Mouse (Mus musculus) spleen, adult 2 months (tissue): Measurements from ENCODE around the gene Dst. TPM values are rescaled to one million over a fixed set of nuclear protein-coding genes. Genes with fewer than 3 reads are reported as not detected.

ENCODE experiments used
- DNase-seq, 2 experiments: peaks; one replicate each; pipeline versions ENCODE4 v3.0.0 to v3.0.0-alpha.2; 2012 to 2021; ENCODE audit warnings: low spot score in 2 of 2, low read depth in 1 of 2
- H3K27ac ChIP-seq: fragments of 200-500 bp; 2 replicates; pipeline ENCODE4 v1.5.1; 2012; ENCODE audit warnings: low read length, inconsistent platforms; ENCODE audit not compliant: insufficient read depth
- H3K27me3 ChIP-seq: fragments of 200-500 bp; 2 replicates; pipeline ENCODE4 v1.6.1; 2012; ENCODE audit warnings: mild to moderate bottlenecking, moderate library complexity, low read length, inconsistent platforms; ENCODE audit not compliant: control insufficient read depth, insufficient read depth
- H3K36me3 ChIP-seq: fragments of 200-500 bp; 2 replicates; pipeline ENCODE4 v1.6.1; 2012; ENCODE audit warnings: mild to moderate bottlenecking, low read length, inconsistent platforms; ENCODE audit not compliant: control insufficient read depth, insufficient read depth
- H3K4me1 ChIP-seq: fragments of 200-500 bp; 2 replicates; pipeline ENCODE4 v1.6.1; 2011; ENCODE audit warnings: inconsistent platforms; ENCODE audit not compliant: control insufficient read depth, insufficient read depth, insufficient read length
- H3K4me3 ChIP-seq: fragments of 200-500 bp; 2 replicates; pipeline ENCODE4 v1.5.1; 2011; ENCODE audit warnings: mild to moderate bottlenecking, inconsistent platforms; ENCODE audit not compliant: insufficient read depth, insufficient read length; ENCODE audit errors: extremely low read depth
- CTCF ChIP-seq: fragments of 200-500 bp; IDR thresholded peaks from 2 replicates; pipeline ENCODE4 v1.5.1; 2011; ENCODE audit warnings: mild to moderate bottlenecking, inconsistent platforms; ENCODE audit not compliant: insufficient read depth, insufficient read length, insufficient replicate concordance; ENCODE audit errors: extremely low read depth
- POLR2A ChIP-seq: fragments of 200-500 bp; IDR thresholded peaks from 2 replicates; pipeline ENCODE4 v1.6.1; 2011; ENCODE audit warnings: low read depth, low read length, inconsistent platforms
- WGBS: fragments of 180-500 bp; shearing (Covaris S2); methylation state at CpG from one replicate; pipeline ENCODE4 v1.1.7; 2018; 5-methylcytosine and 5-hydroxymethylcytosine counted together
- polyA plus RNA-seq: library from polyadenylated mRNA; depleted of rRNA; stranded (reverse); fragments of >200 nt; gene quantifications from 2 replicates; pipeline ENCODE4 v1.2.3, GENCODE M21; 2012

Dst gene
- polyA plus RNA-seq, 1 experiment = 7.6 TPM

DNA sequence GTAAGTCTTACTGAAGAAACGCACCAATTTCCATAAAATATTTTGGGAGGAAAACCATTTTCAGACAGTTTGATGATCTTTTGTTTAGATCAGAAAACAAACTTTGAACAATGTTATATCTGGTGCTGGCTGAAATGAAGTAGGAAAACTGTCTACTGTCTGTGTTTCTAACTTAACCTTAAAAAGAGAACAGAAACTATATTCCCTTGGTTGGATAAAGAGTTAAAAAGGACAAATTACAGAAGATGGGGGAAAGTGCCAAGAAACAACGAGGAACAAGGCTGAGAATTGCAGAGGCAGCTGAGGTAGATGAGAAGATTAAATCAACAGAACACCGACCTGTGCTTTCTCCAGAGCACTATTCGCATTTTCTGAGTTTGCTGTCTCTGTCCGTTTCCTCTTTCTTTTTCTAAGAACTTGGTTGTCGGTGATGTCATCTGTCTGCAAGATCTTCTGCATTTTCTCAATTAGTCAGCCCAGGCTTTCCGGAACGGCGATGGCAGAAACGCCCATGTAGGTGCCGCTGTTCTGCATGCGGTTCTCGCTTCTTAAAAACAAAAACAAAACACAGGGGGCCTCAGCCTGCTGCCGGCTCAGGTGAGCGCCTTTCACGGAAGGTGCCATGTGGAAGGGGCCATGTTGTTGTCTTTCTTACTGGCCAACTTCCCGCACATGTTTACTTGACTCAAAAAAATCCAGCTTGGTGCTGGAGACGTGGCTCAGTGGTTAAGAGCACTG is 24.8 kb upstream of the Dst start:
- Histone ChIP-seq H3K36me3 (no peaks in the 10 kb centered on the region), H3K27ac (peak overlapping the region; percentile 51), H3K4me1 (no peaks in the 10 kb centered on the region), H3K4me3 (peak overlapping the region; percentile 53), H3K27me3 (no peaks in the 10 kb centered on the region)
- 4% methylated on average over 18 of the region's 18 CpGs for WGBS
- TF ChIP-seq CTCF (no peak), POLR2A (no peak)
- peak; percentile 46 to 67 for DNase-seq

DNA sequence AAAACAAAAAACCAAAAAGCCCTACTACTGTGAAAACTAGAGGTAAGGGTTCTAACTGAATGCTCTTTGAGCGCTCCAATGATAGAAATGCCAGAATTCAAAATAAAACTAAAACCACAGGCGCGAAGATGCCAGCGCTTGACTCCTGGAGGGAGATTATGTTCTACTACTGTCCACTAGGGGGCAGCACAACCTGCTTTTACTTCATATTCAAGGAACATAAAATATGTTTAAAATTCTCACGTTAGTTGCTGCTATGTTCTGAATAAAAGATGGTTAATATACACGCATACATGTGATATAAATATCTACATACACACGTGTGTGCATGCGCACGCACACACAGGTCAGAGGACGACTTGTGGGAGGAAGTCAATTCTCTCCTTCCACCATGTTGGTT is 15.2 kb upstream of the Dst start:
- Histone ChIP-seq H3K27ac (no peak overlapping the region), H3K36me3 (no peaks in the 10 kb centered on the region), H3K4me3 (no peak overlapping the region), H3K4me1 (no peaks in the 10 kb centered on the region), H3K27me3 (no peaks in the 10 kb centered on the region)
- peak in 1 of 2 experiments; percentile 12 for DNase-seq
- no peak for TF ChIP-seq CTCF
- no peak for TF ChIP-seq POLR2A
- 50% methylated on average over 10 of the region's 10 CpGs for WGBS

GRCm38 (mm10) chr1:33896116-33896515 is 11.9 kb upstream of the Dst start:
- 64% methylated on average over 6 of the region's 6 CpGs for WGBS
- Histone ChIP-seq H3K27ac (no peak overlapping the region), H3K4me1 (no peaks in the 10 kb centered on the region), H3K4me3 (no peak overlapping the region), H3K27me3 (no peaks in the 10 kb centered on the region), H3K36me3 (no peaks in the 10 kb centered on the region)
- TF ChIP-seq POLR2A (no peak), CTCF (no peak)
- no peak for DNase-seq

- Histone ChIP-seq H3K27ac (no peak overlapping the region), H3K27me3 (no peaks in the 10 kb centered on the region), H3K4me1 (no peaks in the 10 kb centered on the region), H3K36me3 (no peaks in the 10 kb centered on the region), H3K4me3 (no peak overlapping the region)
- no peak for TF ChIP-seq CTCF
- no peak for TF ChIP-seq POLR2A
- WGBS = 68% methylated on average over 4 of the region's 4 CpGs
- no peak for DNase-seq
Measured at GRCm38 (mm10) chr1:33896666-33897065, 11.4 kb upstream of the Dst start.

GRCm38 (mm10) chr1:33897426-33897825 is 10.6 kb upstream of the Dst start:
- no peaks in the 10 kb centered on the region for H3K36me3 ChIP-seq
- H3K27ac ChIP-seq = no peak overlapping the region
- WGBS = 90% methylated on average over 11 of the region's 11 CpGs
- H3K4me3 ChIP-seq = no peak overlapping the region
- no peaks in the 10 kb centered on the region for H3K4me1 ChIP-seq
- H3K27me3 ChIP-seq = no peaks in the 10 kb centered on the region
- TF ChIP-seq CTCF = no peak
- TF ChIP-seq POLR2A = no peak
- DNase-seq = no peak

DNA sequence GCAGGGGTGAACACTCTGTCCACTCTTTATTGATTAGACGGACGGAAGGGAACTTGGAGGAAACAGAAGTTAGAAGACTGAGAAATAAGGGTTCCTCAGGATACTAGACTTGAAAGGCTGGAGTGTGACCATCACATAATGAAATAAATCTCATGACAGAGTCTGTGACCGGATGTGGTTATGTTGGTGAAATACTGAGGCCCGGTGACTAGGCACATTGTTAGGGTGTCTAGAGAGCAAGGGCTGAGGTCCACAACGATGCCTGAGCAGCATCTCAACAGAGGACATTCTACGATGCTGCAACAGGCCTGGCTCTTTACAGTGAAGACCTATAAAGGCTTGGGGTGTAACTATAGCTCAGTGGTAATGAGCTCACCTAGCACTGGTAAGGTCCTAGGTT is 9.7 kb upstream of the Dst start:
- WGBS = 71% methylated on average over 6 of the region's 6 CpGs
- no peak for DNase-seq
- Histone ChIP-seq H3K4me3 (no peak overlapping the region), H3K27me3 (no peaks in the 10 kb centered on the region), H3K36me3 (no peaks in the 10 kb centered on the region), H3K4me1 (no peaks in the 10 kb centered on the region), H3K27ac (no peak overlapping the region)
- TF ChIP-seq POLR2A (no peak), CTCF (no peak)

GRCm38 (mm10) chr1:33900175-33900574 is 7.8 kb upstream of the Dst start:
- no peak for DNase-seq
- Histone ChIP-seq H3K36me3 (no peaks in the 10 kb centered on the region), H3K27ac (no peak overlapping the region), H3K4me1 (no peaks in the 10 kb centered on the region), H3K27me3 (no peaks in the 10 kb centered on the region), H3K4me3 (no peak overlapping the region)
- WGBS = 67% methylated on average over 8 of the region's 8 CpGs
- TF ChIP-seq CTCF (no peak), POLR2A (no peak)
